Mouse (Mus musculus) heart, adult 8-10 months (tissue): ENCODE results near the gene Tsen15. TPM values are rescaled to one million over a fixed set of nuclear protein-coding genes. Genes with fewer than 3 reads are reported as not detected.
"Not testable (repeated sequence)": the region's sequence is repeated elsewhere in the genome, so short reads cannot be mapped to it uniquely, and the experiment has no call there.

ENCODE experiments used
- DNase-seq: peaks from one replicate; pipeline ENCODE4 v3.0.0; 2022; ENCODE audit warnings: low spot score
- total RNA-seq, 4 experiments: library from RNA; stranded (reverse); gene quantifications; 2 replicates each; pipeline ENCODE4 v1.2.4; 2022

Tsen15 gene
- total RNA-seq, 4 experiments from 2014 or later = 17.3 to 23.2 (median 20.7) TPM

DNA sequence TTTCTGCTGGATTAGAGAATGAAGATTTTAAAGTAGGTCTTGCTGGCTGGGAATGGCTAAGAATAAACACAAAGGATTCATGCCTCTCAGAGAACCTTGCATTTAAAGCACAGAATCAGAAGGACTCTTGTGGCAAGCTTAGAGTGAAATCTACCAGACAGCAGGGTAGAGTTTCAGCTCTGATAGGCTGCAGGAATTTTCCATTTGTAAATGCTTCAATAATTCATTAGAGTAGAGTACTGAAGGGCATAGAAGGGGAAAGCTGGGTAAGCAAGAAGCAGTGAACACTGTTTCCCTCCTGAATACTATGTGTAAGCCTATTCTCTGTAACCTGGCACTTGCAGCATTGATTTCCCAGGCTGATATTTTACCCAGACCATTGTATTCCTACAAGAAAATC is 2.8 kb upstream of the Tsen15 start:
- no peak for DNase-seq

DNA sequence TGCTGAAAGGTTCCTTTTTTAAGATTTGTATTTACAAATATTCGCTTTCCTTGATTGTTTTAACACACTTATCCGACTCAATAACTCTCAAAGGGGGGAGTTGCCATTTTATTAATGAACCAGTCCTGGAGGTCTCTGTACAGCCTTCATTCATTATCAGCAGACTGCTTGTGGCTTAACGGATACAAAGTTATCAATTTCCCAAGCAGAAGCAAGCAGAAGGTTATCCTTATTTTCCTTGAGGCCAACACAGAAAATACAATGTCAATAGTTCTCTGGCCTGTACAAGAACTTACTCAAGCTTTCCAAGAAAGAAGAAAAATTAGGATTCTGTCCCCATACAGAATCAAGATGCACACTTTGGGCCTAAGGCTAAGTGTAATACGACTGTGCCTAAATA is 795 bp downstream of the Tsen15 start:
- not testable (repeated sequence) for DNase-seq

DNA sequence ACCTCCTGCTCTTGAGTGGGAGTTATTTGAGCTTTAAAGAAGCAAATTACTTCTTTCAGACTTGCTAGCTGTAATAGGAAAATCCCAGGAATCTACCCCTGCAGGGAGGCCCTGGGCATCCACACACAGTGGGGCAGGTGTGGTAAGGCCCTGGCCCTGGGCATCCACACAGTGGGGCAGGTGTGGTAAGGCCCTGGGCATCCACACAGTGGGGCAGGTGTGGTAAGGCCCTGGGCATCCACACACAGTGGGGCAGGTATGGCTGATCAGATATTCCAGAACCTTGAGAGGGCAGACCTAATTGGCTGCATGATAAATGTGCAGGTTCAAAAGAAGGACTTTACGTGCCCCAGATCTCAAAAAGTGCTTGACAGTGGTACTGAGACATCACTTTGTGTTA is 1.9 kb downstream of the Tsen15 start:
- DNase-seq = no peak

DNA sequence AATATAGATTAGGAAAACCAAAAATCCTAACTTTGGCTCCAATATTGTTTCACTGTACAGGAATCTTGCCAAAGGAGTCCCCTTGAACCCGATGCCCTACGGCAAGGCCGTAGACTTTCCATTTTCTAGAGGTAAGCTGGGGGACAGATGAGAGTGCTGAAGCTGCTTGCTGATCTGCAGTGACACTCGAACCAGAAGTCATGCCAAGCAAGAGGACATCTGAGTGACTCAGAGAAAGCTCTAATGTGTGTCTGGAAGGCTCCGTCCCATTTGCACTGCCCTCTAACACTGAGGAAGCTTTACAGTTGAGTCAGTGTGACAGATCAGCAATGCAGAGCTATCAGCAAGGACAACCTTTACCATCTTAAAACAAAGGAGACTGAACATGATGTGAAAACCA is 8.2 kb downstream of the Tsen15 start:
- no peak for DNase-seq

DNA sequence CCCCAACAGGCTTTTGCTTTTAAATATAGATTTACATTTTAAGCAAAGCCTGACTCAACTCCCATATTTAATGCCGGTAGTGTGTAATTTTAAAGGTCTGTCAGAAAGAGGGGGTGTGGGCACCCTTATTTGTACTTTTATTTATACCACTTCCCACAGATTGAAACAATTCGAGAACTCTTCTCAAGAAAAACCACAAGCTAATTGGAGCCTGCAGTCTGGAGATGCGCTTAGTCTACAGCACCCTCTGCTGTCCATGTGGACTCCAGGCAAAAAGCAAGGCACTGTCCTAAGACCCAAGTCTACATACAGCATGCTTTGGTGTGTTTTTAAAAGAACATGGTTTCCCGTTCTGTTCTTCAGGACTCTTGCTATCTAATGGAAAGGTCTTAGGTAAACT is 17.3 kb downstream of the Tsen15 start:
- peak; percentile 67 for DNase-seq

DNA sequence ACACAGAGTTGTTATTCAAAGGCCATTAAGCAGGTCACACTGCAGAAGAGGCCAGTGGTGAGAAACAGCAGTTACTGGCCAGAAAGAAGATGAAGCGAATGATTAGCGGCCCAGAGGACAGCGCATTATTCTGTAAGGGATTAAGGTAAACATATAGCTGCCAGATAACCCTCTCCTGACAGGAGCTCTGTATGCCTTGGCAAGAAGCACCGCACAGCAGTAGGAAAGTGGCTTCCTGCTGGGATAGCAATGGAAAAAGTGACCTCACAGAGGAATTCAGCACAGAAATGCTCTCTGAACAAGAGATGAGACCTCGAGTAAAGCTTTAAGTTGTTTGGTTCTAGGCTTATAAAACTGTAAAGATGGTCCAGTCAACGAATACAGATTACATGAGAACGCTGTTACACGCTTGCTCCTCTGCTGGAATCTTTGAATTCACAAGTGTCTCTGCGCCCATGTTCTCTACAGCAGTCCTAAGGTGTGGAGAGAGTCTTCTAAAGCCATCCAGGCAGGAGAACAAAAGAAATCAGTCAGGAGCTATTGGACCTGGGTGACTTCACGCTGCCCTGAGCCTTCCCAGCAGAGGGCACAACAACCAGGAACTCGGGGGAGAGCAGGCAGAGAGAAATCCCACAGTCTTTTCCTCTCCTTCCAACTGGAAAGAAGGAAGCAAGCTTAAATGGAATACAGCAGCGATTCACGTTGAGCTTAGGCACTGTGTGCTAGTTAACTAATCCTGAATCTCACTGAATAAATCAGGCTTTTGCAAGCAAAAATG is 18.0 kb downstream of the Tsen15 start:
- DNase-seq = no peak

DNA sequence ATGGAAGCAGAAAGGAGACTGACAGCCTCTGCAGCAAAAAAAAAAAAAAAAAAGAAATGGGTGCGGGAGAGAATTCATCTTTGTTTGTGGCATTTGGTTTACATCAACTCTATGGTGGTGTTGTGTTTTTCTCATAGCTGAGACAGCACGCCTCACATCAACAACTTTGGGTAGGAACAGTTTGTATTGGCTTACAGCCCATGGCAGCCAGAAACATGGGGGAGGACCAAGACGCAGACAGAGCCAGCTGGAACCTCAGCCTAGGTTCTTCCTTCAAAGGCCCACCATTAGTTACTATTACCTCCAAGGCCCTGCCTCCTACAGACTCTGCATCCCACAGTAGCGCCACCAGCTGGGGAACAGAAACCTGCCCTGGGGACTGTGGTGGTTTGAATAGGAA is 29.8 kb downstream of the Tsen15 start:
- peak; percentile 24 for DNase-seq

DNA sequence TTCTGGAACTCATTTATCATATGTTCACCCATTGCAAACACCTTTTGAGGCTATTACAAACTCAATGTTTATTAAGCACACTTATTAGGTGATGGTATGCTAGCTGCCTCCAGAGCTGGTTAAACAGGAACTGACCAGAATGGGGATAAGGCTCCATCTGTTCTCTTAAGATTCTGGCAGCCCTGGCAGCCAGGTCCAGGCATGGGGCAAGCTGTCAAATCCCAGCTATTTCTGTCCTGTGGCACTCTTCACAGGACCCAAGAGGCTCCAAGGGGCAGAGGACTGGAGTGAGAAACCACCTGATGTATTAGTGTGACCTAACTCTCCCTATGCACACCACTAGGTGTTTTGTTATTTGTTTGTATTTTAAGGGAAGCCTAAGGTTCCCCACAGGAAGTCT is 38.5 kb downstream of the Tsen15 start:
- DNase-seq = no peak

DNA sequence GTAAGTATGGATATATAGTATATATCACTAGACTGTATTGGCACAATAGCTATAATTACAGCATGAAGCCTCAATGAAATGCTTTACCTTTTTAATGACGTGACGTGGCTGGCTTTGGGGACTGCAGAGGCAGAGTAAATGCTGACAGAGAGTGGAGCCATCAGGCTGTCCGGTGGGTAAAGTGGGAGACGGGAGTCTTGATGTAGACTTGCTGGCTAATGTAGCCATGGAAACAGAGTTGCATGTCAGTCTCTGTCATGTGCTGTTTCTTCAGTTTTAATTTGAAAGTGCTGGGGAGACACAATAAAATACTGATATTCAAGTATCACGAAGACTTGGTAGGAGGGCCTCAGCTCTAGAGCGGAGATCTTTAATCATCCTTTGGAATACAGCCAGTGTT is 62.5 kb downstream of the Tsen15 start:
- DNase-seq = no peak

Other genes with a start within 250 kb of the Tsen15 start
- 1 to 10 TPM; 2.6 to 3.2 (median 2.7) TPM for gene Colgalt2, start 13.1 kb upstream of the Tsen15 start, total RNA-seq